Mouse (Mus musculus) kidney, postnatal 0 days (tissue): ENCODE data around the gene Cinp. TPM values are rescaled to one million over a fixed set of nuclear protein-coding genes. Genes with fewer than 3 reads are reported as not detected.
A peak's percentile ranks its signal among the peaks of the same experiment; 100 is the strongest.

Experiments used
- ATAC-seq: fragments of 200-750 bp; cut with Nextera tagmentation; replicated peaks from 2 replicates; pipeline ENCODE4 v1.8.0; 2017; ENCODE audit warnings: low read depth, moderate number of reproducible peaks, moderate TSS enrichment, moderate library complexity; ENCODE audit not compliant: low FRiP score
- DNase-seq: peaks from one replicate; pipeline ENCODE4 v3.0.0-alpha.2; 2016; ENCODE audit warnings: low spot score
- H3K27ac ChIP-seq: fragments of 300-500 bp; sonication (generic); 2 replicates; pipeline ENCODE4 v1.5.1; 2014; ENCODE audit warnings: mild to moderate bottlenecking
- H3K27me3 ChIP-seq: fragments of 300-500 bp; sonication (generic); 2 replicates; pipeline ENCODE4 v1.6.1; 2014; ENCODE audit warnings: low read length, mixed read lengths; ENCODE audit not compliant: insufficient read depth
- H3K36me3 ChIP-seq: fragments of 300-500 bp; sonication (generic); 2 replicates; pipeline ENCODE4 v1.6.1; 2014; ENCODE audit warnings: low read length, mixed read lengths; ENCODE audit not compliant: insufficient read depth
- H3K4me1 ChIP-seq: fragments of 300-500 bp; sonication (generic); replicated peaks from 2 replicates; pipeline ENCODE4 v1.6.1; 2014; ENCODE audit warnings: antibody characterized with exemption, low read length, mixed read lengths; ENCODE audit not compliant: insufficient read depth
- H3K4me2 ChIP-seq: fragments of 300-500 bp; sonication (generic); 2 replicates; pipeline ENCODE4 v1.6.1; 2014; ENCODE audit warnings: mild to moderate bottlenecking, low read length, moderate library complexity, mixed read lengths
- H3K4me3 ChIP-seq: fragments of 300-500 bp; sonication (generic); replicated peaks from 2 replicates; pipeline ENCODE4 v1.5.1; 2014; ENCODE audit warnings: low read depth, low read length
- H3K9ac ChIP-seq: fragments of 300-500 bp; sonication (generic); 2 replicates; pipeline ENCODE4 v1.6.1; 2014; ENCODE audit warnings: low read depth, low read length
- H3K9me3 ChIP-seq: fragments of 300-500 bp; sonication (generic); replicated peaks from 2 replicates; pipeline ENCODE4 v1.6.1; 2016; ENCODE audit warnings: low read length, inconsistent platforms, mixed read lengths
- CTCF ChIP-seq: IDR thresholded peaks from 2 replicates; pipeline ENCODE4 v1.5.1; 2016; ENCODE audit warnings: antibody characterized with exemption, low read depth, mild to moderate bottlenecking, moderate library complexity
- WGBS: fragments of 180-500 bp; shearing (Covaris S2); extraction: QIAGEN DNeasy Blood & Tissue Kit; methylation state at CpG from one replicate; pipeline ENCODE4 v1.1.7; 2014; 5-methylcytosine and 5-hydroxymethylcytosine counted together
- polyA plus RNA-seq: library from polyadenylated mRNA; unstranded; fragments of >200 nt; fragmentation: Nextera tagmentation; extraction: Ambion mirVana; gene quantifications from 2 replicates; pipeline ENCODE4 v1.2.1, GENCODE M21; 2015

The Cinp gene
- polyA plus RNA-seq, 1 experiment from 2014 or later, result 59.2 TPM

DNA sequence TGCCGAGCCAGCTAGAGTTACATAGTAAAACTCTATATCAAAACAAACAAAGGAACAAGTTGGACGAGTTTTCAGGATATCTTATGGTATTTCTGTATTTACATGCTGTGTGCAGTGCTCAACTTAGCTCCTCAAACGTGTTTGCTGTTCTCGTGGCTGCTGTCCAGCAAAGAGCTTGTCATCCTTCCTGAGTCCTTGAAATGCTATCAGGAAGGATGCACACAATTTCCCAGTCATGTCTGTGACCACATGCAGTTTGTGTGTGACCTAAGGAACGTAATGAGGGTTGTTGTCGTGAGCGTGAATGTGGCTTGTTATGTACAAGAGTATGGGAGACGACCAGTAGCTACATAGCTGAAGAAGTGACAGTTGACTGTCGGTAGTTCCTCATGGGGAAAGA, 26.8 kb upstream of the Cinp start:
- Histone ChIP-seq H3K27ac (no peak overlapping the region), H3K9ac (no peak overlapping the region), H3K9me3 (no peaks in the 10 kb centered on the region), H3K4me1 (no peaks in the 10 kb centered on the region), H3K36me3 (peaks cover 17% of the 10 kb centered on the region), H3K4me2 (no peak overlapping the region), H3K27me3 (no peaks in the 10 kb centered on the region), H3K4me3 (no peak overlapping the region)
- WGBS, result 77% methylated on average over 9 of the region's 9 CpGs
- DNase-seq, result no peak
- ATAC-seq, result no peak
- TF ChIP-seq CTCF, result no peak

- no peak for DNase-seq
- ATAC-seq, result no peak
- no peak overlapping the region for H3K27ac ChIP-seq
- 0 out of 2 replicates have a peak, but pooled peaks cover 3% of the 10 kb centered on the region for H3K36me3 ChIP-seq
- no peak overlapping the region for H3K4me2 ChIP-seq
- no peak for TF ChIP-seq CTCF
- no peak overlapping the region for H3K4me3 ChIP-seq
- H3K27me3 ChIP-seq, result no peaks in the 10 kb centered on the region
- no peaks in the 10 kb centered on the region for H3K9me3 ChIP-seq
- 91% methylated on average over 2 of the region's 2 CpGs for WGBS
- no peak overlapping the region for H3K9ac ChIP-seq
- H3K4me1 ChIP-seq, result 0 out of 2 replicates have a peak, but pooled peaks cover 2% of the 10 kb centered on the region
Measured at GRCm38 (mm10) chr12:110909962-110910361, 21.0 kb upstream of the Cinp start.

GRCm38 (mm10) chr12:110907845-110908244, 18.9 kb upstream of the Cinp start:
- Histone ChIP-seq H3K4me2 (no peak overlapping the region), H3K36me3 (0 out of 2 replicates have a peak, but pooled peaks cover 3% of the 10 kb centered on the region), H3K9ac (no peak overlapping the region), H3K9me3 (no peaks in the 10 kb centered on the region), H3K27me3 (no peaks in the 10 kb centered on the region), H3K4me3 (no peak overlapping the region), H3K4me1 (0 out of 2 replicates have a peak, but pooled peaks cover 2% of the 10 kb centered on the region), H3K27ac (no peak overlapping the region)
- DNase-seq (no peak), ATAC-seq (no peak)
- TF ChIP-seq CTCF, result no peak
- WGBS, result 76% methylated on average over 3 of the region's 3 CpGs

DNA sequence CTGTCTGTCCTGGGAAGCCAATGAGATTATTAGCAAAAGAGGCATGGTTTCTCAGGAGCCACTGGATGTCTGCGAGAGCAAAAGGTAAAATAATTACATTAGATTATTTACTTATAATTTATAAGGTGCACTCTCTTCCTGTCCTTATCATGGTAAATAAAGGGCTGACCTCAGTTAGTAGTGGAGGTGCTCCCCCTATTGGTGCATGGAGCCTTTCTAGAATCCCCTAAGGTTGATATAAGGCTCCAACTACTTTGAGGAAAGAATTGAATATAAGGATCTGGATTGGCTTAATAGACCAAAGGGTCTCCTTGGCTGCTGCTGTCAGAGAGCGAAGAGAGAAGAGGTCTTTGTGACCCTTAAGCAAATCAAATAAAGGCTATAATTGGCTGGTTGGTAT, 14.6 kb upstream of the Cinp start:
- no peaks in the 10 kb centered on the region for H3K36me3 ChIP-seq
- no peaks in the 10 kb centered on the region for H3K27me3 ChIP-seq
- WGBS, result 95% methylated on average over 2 of the region's 2 CpGs
- H3K4me3 ChIP-seq, result no peak overlapping the region
- TF ChIP-seq CTCF, result peak; percentile 49
- no peak overlapping the region for H3K27ac ChIP-seq
- H3K9ac ChIP-seq, result no peak overlapping the region
- no peak for ATAC-seq
- H3K9me3 ChIP-seq, result no peaks in the 10 kb centered on the region
- no peak overlapping the region for H3K4me2 ChIP-seq
- no peak for DNase-seq
- H3K4me1 ChIP-seq, result 0 out of 2 replicates have a peak, but pooled peaks cover 2% of the 10 kb centered on the region

DNA sequence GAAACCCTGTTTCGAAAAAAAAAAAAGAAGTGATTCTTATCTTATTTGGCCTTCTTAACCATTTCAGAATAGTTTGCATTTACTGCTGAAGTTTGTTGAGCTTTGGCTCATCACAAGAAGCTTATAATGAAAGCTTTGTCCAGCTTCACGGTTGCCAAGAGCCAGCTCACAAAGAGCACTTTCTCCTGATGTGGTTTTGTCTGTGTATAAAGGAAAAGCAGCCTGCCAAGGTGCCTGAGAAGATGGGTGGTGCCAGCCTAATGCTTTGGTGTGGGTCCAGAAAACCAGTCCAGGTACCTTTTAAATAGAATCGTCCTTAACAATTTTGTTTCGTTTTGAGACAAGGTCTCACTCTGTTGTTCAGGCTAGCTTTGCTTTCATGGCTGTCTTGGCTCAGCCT, 13.2 kb upstream of the Cinp start:
- no peak for DNase-seq
- no peaks in the 10 kb centered on the region for H3K36me3 ChIP-seq
- no peak overlapping the region for H3K27ac ChIP-seq
- no peaks in the 10 kb centered on the region for H3K9me3 ChIP-seq
- 83% methylated on average over 4 of the region's 4 CpGs for WGBS
- no peaks in the 10 kb centered on the region for H3K4me1 ChIP-seq
- H3K4me2 ChIP-seq, result no peak overlapping the region
- no peak for TF ChIP-seq CTCF
- no peaks in the 10 kb centered on the region for H3K27me3 ChIP-seq
- ATAC-seq, result no peak
- H3K4me3 ChIP-seq, result no peak overlapping the region
- no peak overlapping the region for H3K9ac ChIP-seq

GRCm38 (mm10) chr12:110891887-110892286, 2.9 kb upstream of the Cinp start:
- peaks cover 9% of the 10 kb centered on the region for H3K4me1 ChIP-seq
- no peak overlapping the region for H3K9ac ChIP-seq
- H3K27me3 ChIP-seq, result no peaks in the 10 kb centered on the region
- no peak overlapping the region for H3K4me2 ChIP-seq
- ATAC-seq (no peak), DNase-seq (no peak)
- no peaks in the 10 kb centered on the region for H3K36me3 ChIP-seq
- H3K9me3 ChIP-seq, result no peaks in the 10 kb centered on the region
- H3K27ac ChIP-seq, result no peak overlapping the region
- WGBS, result 88% methylated on average over 1 of the region's 1 CpGs
- H3K4me3 ChIP-seq, result no peak overlapping the region
- no peak for TF ChIP-seq CTCF

DNA sequence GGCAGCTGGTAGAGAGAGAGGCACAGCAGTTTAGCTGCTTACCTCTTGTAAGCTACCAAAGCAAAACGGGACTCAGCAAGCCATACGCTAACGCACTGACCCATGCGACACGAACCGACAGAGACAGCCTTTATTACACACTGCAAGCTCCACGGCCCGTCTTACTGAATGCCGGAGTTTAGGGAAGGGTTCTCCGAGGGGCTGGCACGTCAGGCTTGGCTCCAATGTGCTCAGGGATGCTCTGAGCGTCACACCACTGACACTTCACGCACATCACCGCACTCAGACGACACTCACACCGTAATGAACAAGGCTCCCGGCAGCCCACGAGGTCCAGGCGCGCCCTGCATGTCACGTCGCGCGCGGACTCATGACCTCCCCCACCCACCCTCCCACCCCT, 339 bp downstream of the Cinp start:
- Histone ChIP-seq H3K4me1 (peaks cover 9% of the 10 kb centered on the region), H3K4me2 (peak overlapping the region; percentile 94), H3K27ac (peak overlapping the region; percentile 36; the same call in 1 of the 2 replicates), H3K9me3 (no peaks in the 10 kb centered on the region), H3K4me3 (peak overlapping the region; percentile 82), H3K27me3 (no peaks in the 10 kb centered on the region), H3K9ac (peak overlapping the region; percentile 75), H3K36me3 (no peaks in the 10 kb centered on the region)
- 0% methylated on average over 25 of the region's 25 CpGs for WGBS
- peak; percentile 50; the same call in 1 of the 2 replicates for ATAC-seq
- DNase-seq, result peak; percentile 34
- TF ChIP-seq CTCF, result no peak
